ENCODE assay signal across 11 mouse cellular contexts in genomic region chr2:6162366-6163040, GRCm38 (mm10). TPM values are rescaled to one million over a fixed set of nuclear protein-coding genes. Genes with fewer than 3 reads are reported as not detected.
A peak's percentile ranks its signal among the peaks of the same experiment; 100 is the strongest.
DNase-seq lines count a peak whose midpoint lies in the region; ATAC-seq and TF ChIP-seq lines count a peak whose summit lies in the region.
"Had no signal": no experiment of that assay in that cellular context is flagged by ENCODE, and none has a peak within 500 bp of the region (broad histone marks: within the 10 kb centered on the region; RNA-seq: fewer than 3 reads in every experiment).

No protein-coding gene starts in this region.

- DNase-seq in liver = peak; percentile 19
- no peak for DNase-seq in liver, postnatal 0 days
- DNase-seq in kidney, adult 9 months = peak; percentile 23
- peak; percentile 39 to 61 for DNase-seq in urinary bladder, postnatal 4 days (ENCODE audit: low spot score in 2 of 2)
- DNase-seq in left cerebral cortex, postnatal 4 days = no peak
- no peak for DNase-seq in right cerebral cortex, adult 2 months (ENCODE audit: low spot score in 2 of 2)
- DNase-seq: adrenal gland, postnatal 25 days had no signal

- no peaks in the 10 kb centered on the region for H3K36me3 ChIP-seq in liver, postnatal 0 days (replicated peaks; ENCODE audit: insufficient read depth, low read length)
- no peaks in the 10 kb centered on the region for H3K36me3 ChIP-seq in megakaryocyte, embryonic 14.5 days (replicated peaks; ENCODE audit: low read length)
- no peaks in the 10 kb centered on the region for H3K36me3 ChIP-seq in neural tube, embryonic 15.5 days
- H3K36me3 ChIP-seq: heart, embryonic 13.5 days; midbrain, embryonic 12.5 days had no signal

- 33% methylated on average over 6 of the region's 6 CpGs for WGBS in liver, postnatal 0 days (ENCODE audit: insufficient replicate concordance)
- 59% methylated on average over 6 of the region's 6 CpGs for WGBS in neural tube, embryonic 15.5 days

- TF ChIP-seq CTCF in liver, postnatal 0 days (IDR thresholded peaks at IDR 0.05; ENCODE audit: low read depth) = no peak

- H3K4me1 ChIP-seq in liver, postnatal 0 days (ENCODE audit: insufficient read depth) = no peaks in the 10 kb centered on the region; the same call in 1 of the 2 replicates
- peaks cover 96% of the 10 kb centered on the region for H3K4me1 ChIP-seq in megakaryocyte, embryonic 14.5 days
- no peaks in the 10 kb centered on the region for H3K4me1 ChIP-seq in neural tube, embryonic 15.5 days
- H3K4me1 ChIP-seq: midbrain, embryonic 12.5 days had no signal

- H3K9ac ChIP-seq in liver, postnatal 0 days (replicated peaks) = no peak overlapping the region
- no peak overlapping the region for H3K9ac ChIP-seq in neural tube, embryonic 15.5 days (replicated peaks)
- H3K9ac ChIP-seq: heart, embryonic 13.5 days; midbrain, embryonic 12.5 days had no signal

- no peaks in the 10 kb centered on the region for H3K9me3 ChIP-seq in liver, postnatal 0 days (ENCODE audit: low read length)
- no peaks in the 10 kb centered on the region for H3K9me3 ChIP-seq in megakaryocyte, embryonic 14.5 days
- no peaks in the 10 kb centered on the region for H3K9me3 ChIP-seq in neural tube, embryonic 15.5 days (replicated peaks)
- H3K9me3 ChIP-seq: heart, embryonic 13.5 days; midbrain, embryonic 12.5 days had no signal

- no peak for TF ChIP-seq EP300 in liver, postnatal 0 days (IDR thresholded peaks at IDR 0.05; ENCODE audit: low read depth)

- no peak overlapping the region for H3K27ac ChIP-seq in liver, postnatal 0 days (ENCODE audit: low read depth)
- no peak overlapping the region for H3K27ac ChIP-seq in neural tube, embryonic 15.5 days (replicated peaks)
- H3K27ac ChIP-seq: heart, embryonic 13.5 days; midbrain, embryonic 12.5 days had no signal

- ATAC-seq in liver, postnatal 0 days = no peak
- ATAC-seq in neural tube, embryonic 15.5 days (ENCODE audit: low FRiP score) = no peak

- H3K4me3 ChIP-seq in liver, postnatal 0 days (ENCODE audit: low read depth, low read length) = no peak overlapping the region
- H3K4me3 ChIP-seq in megakaryocyte, embryonic 14.5 days (replicated peaks) = peak overlapping the region; percentile 62
- no peak overlapping the region for H3K4me3 ChIP-seq in neural tube, embryonic 15.5 days (replicated peaks)
- H3K4me3 ChIP-seq: heart, embryonic 13.5 days; midbrain, embryonic 12.5 days had no signal

- no peaks in the 10 kb centered on the region for H3K27me3 ChIP-seq in liver, postnatal 0 days (ENCODE audit: insufficient read depth, low read length)
- H3K27me3 ChIP-seq in megakaryocyte, embryonic 14.5 days (replicated peaks) = no peaks in the 10 kb centered on the region
- no peaks in the 10 kb centered on the region for H3K27me3 ChIP-seq in neural tube, embryonic 15.5 days (replicated peaks)
- H3K27me3 ChIP-seq: heart, embryonic 13.5 days; midbrain, embryonic 12.5 days had no signal

- intact Hi-C loops in left cerebral cortex, postnatal 4 days (cut with DNase I) = no loop called here

- no peak overlapping the region for H3K4me2 ChIP-seq in liver, postnatal 0 days (ENCODE audit: low read depth, low read length)
- H3K4me2 ChIP-seq in neural tube, embryonic 15.5 days = no peak overlapping the region
- H3K4me2 ChIP-seq: heart, embryonic 13.5 days; midbrain, embryonic 12.5 days had no signal

RNA-seq across cellular contexts. Expression of gene Proser2, which starts 32.5 kb away (rescaled TPM):
- 10.3 and 15.8 TPM in 2 replicates for polyA plus RNA-seq in liver, postnatal 0 days (2015; fragmentation: Nextera tagmentation; extraction: Ambion mirVana)
- polyA plus RNA-seq in megakaryocyte, embryonic 14.5 days (2012; ENCODE audit: insufficient read depth, low replicate concordance) = 104 and 151 TPM in 2 replicates
- 1 to 10 TPM; 2.3 to 3.4 TPM for total RNA-seq in left cerebral cortex, postnatal 4 days (2021)
- polyA plus RNA-seq in neural tube, embryonic 15.5 days (2015; fragmentation: Nextera tagmentation; extraction: Ambion mirVana) = 14.5 and 18.8 TPM in 2 replicates

RNA-seq across cellular contexts. Expression of gene Echdc3, which starts 50.3 kb away (rescaled TPM):
- 30.3 and 33.0 TPM in 2 replicates for polyA plus RNA-seq in liver, postnatal 0 days (2015; fragmentation: Nextera tagmentation; extraction: Ambion mirVana)
- polyA plus RNA-seq in megakaryocyte, embryonic 14.5 days (2012; ENCODE audit: insufficient read depth, low replicate concordance) = 1.9 TPM in 1 of 2 replicates, not detected in the other
- under 1 TPM; 0.60 to 0.68 TPM for total RNA-seq in left cerebral cortex, postnatal 4 days (2021)
- 1.3 and 3.2 TPM in 2 replicates for polyA plus RNA-seq in neural tube, embryonic 15.5 days (2015; fragmentation: Nextera tagmentation; extraction: Ambion mirVana)

Comparison
In these comparisons a context has a peak if more than half of its experiments do, and no peak if none do; other contexts are left out.
1. DNase-seq: peak in liver (single experiment), kidney, adult 9 months (single experiment) and urinary bladder, postnatal 4 days (2 of 2); none in liver, postnatal 0 days (single experiment), left cerebral cortex, postnatal 4 days (single experiment) and right cerebral cortex, adult 2 months (0 of 2).